Comparison of ENCODE assay signal across 15 mouse cellular contexts in genomic region chr7:111606091-111606490, GRCm38 (mm10).
DNase-seq lines count a peak whose midpoint lies in the region; ATAC-seq and TF ChIP-seq lines count a peak whose summit lies in the region.
"Had no signal": no experiment of that assay in that cellular context is flagged by ENCODE, and none has a peak within 500 bp of the region (broad histone marks: within the 10 kb centered on the region; RNA-seq: fewer than 3 reads in every experiment).

No protein-coding gene starts in this region.

- no peak overlapping the region for H3K27ac ChIP-seq in lung, postnatal 0 days (ENCODE audit: low read length)

- H3K36me3 ChIP-seq in lung, postnatal 0 days (ENCODE audit: insufficient read depth, low read length) = no peaks in the 10 kb centered on the region
- H3K36me3 ChIP-seq: G1E had no signal

- TF ChIP-seq EP300 in lung, postnatal 0 days (IDR thresholded peaks at IDR 0.05) = no peak

- H3K27me3 ChIP-seq in lung, postnatal 0 days (replicated peaks; ENCODE audit: insufficient read depth, low read length) = no peaks in the 10 kb centered on the region
- H3K27me3 ChIP-seq: Patski had no signal

- H3K4me2 ChIP-seq in lung, postnatal 0 days (replicated peaks; ENCODE audit: low read depth, low read length) = no peak overlapping the region

- no peak overlapping the region for H3K4me3 ChIP-seq in lung, postnatal 0 days (ENCODE audit: low read depth, low read length)

- H3K9me3 ChIP-seq in lung, postnatal 0 days (ENCODE audit: low read length) = no peaks in the 10 kb centered on the region

- H3K4me1 ChIP-seq in lung, postnatal 0 days (ENCODE audit: insufficient read depth, low read depth, low read length) = no peaks in the 10 kb centered on the region

- no peak overlapping the region for H3K9ac ChIP-seq in lung, postnatal 0 days (replicated peaks; ENCODE audit: low read depth)

- peak; percentile 35 for DNase-seq in lung, postnatal 36 days
- DNase-seq in lung, postnatal 0 days (ENCODE audit: low spot score) = no peak
- peak; percentile 68 for DNase-seq in fat pad, adult 2 months (ENCODE audit: extremely low read depth, low read depth, low spot score)
- DNase-seq in gonadal fat pad, adult 2 months (ENCODE audit: low read depth) = peak; percentile 64
- DNase-seq in kidney, postnatal 25 days = no peak
- no peak for DNase-seq in testis, postnatal 10 days (ENCODE audit: low spot score)
- DNase-seq: adrenal gland, postnatal 25 days; B cell, adult 2 months; cerebellum, adult 11 months; cerebellum, adult 11-12 months; cerebellum, adult 18-20 months had no signal

- TF ChIP-seq CTCF in lung, postnatal 0 days (IDR thresholded peaks at IDR 0.05) = no peak

- WGBS in lung, postnatal 0 days = 76% methylated on average over 3 of the region's 3 CpGs

- no peak for ATAC-seq in lung, postnatal 0 days
- ATAC-seq: activated CD4-positive, CD25-positive, alpha-beta regulatory T cell, adult 4 months; CD4-positive, CD25-positive, alpha-beta regulatory T cell, adult 4 months; Patski had no signal

Comparison
In these comparisons a context has a peak if more than half of its experiments do, and no peak if none do; other contexts are left out.
1. DNase-seq: peak in lung, postnatal 36 days (single experiment), fat pad, adult 2 months (single experiment) and gonadal fat pad, adult 2 months (single experiment); none in lung, postnatal 0 days (single experiment), kidney, postnatal 25 days (0 of 2) and testis, postnatal 10 days (single experiment).